Mouse (Mus musculus): Measurements from ENCODE around the gene Tanc2.

DNA sequence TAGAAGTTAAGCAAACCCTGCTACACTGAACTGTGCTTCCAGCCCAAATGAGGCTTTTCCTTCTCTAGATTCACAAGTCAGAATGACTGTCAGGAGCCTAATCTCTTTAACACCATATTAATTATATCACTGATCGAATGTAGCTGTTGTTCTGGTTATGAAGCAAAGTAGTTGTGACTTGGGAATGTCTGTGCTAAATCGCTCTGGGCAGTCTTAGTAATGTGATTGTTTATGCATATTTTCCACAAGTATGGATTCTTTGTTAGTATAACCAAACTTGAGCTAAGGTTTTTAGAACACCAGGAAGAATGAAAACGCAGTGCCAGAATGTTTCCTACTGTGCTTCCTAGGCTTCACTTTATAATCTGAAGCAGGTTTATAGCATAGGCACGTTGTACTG lies 170.6 kb downstream of the Tanc2 start:
- no peak for TF ChIP-seq CTCF (IDR thresholded peaks at IDR 0.05; ENCODE audit: low read depth, low read length)
- TF ChIP-seq EP300 (IDR thresholded peaks at IDR 0.05; ENCODE audit: insufficient read depth, low read depth, low read length): no peak

All from ES-Bruce4 (cell line).